Mouse (Mus musculus): ENCODE data around the gene Lsm7.
A peak's percentile ranks its signal among the peaks of the same experiment; 100 is the strongest.

Lsm7 gene

GRCm38 (mm10) chr10:80854913-80855748, at the start of gene Lsm7, which contains the start of gene Sppl2b:
Lsm7 (minus strand) TSS chr10:80855209.
Sppl2b (plus strand) TSS chr10:80855275.
- DNase-seq: peak; percentile 97

- no peak for DNase-seq
These were observed 49.7 kb upstream of the Lsm7 start for GRCm38 (mm10) chr10:80904709-80905108.

GRCm38 (mm10) chr10:80904004-80904693, 49.1 kb upstream of the Lsm7 start:
- no peak for DNase-seq

- DNase-seq: no peak
These were observed 48.3 kb upstream of the Lsm7 start for GRCm38 (mm10) chr10:80903282-80903681.

- DNase-seq: no peak
These were observed 47.4 kb upstream of the Lsm7 start for GRCm38 (mm10) chr10:80902273-80902940.

DNA sequence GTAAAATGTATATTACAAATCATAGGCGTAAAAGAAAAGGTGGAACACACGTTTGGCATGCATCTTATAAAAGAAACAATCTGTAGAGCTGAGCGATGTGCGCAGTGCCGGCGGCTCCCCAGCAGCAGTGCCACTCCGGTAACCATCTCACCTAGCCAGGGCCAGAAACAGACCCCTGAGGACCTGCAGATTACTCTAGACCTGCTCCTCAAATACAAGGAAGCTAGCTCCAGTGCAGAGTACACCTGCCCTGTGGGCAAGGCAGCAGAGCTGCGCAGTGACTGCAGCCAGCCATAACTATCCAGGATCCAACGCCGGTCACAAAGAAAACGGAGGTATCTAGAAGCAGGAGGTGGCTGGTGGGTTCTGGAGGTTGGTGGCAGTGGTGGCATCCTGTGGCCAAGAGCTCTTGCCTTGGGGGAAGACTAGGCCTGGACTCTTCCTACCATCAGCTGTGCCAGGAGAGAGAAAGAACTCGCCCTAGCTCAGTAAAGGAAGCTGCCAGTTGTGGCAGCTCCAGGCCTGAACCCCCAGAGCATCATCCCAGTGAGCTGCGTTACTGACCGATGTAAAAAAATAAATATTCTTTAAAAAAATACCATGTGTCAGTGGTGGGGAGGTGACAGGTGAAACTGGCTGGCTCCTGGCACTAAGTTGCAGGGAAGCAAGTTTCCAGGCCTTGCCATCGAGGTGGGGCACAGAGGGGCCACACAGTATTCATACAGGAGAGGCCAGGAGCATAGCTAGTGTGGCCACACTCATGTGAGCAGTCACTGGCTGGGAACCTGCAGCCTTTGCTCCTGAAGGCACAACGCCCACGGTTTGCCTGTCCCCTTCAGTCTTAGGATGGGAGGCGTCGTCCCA, 46.6 kb upstream of the Lsm7 start:
- DNase-seq: no peak

GRCm38 (mm10) chr10:80900318-80901247, 45.6 kb upstream of the Lsm7 start, which contains the start of gene Timm13:
Timm13 (minus strand) TSS chr10:80900969.
- peak; percentile 98 for DNase-seq

- DNase-seq: no peak
These were observed 44.7 kb upstream of the Lsm7 start for GRCm38 (mm10) chr10:80899591-80900317.

DNA sequence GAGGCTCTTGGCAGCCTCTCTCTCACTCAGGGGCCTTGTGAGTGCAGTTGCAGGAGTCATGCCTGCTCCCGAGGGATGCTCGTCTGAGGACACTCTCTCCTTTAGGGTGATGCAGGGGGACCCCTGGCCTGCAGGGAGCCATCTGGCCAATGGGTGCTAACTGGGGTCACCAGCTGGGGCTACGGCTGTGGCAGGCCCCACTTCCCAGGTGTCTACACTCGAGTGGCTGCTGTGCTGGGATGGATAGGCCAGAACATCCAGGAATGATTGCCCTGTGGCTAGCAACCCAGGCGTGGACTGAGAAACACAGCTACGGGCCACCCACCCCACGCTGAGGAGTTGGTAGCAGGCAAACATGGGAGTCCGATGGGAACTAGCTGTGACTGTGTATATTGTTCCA, 44.1 kb upstream of the Lsm7 start:
- DNase-seq: no peak

DNA sequence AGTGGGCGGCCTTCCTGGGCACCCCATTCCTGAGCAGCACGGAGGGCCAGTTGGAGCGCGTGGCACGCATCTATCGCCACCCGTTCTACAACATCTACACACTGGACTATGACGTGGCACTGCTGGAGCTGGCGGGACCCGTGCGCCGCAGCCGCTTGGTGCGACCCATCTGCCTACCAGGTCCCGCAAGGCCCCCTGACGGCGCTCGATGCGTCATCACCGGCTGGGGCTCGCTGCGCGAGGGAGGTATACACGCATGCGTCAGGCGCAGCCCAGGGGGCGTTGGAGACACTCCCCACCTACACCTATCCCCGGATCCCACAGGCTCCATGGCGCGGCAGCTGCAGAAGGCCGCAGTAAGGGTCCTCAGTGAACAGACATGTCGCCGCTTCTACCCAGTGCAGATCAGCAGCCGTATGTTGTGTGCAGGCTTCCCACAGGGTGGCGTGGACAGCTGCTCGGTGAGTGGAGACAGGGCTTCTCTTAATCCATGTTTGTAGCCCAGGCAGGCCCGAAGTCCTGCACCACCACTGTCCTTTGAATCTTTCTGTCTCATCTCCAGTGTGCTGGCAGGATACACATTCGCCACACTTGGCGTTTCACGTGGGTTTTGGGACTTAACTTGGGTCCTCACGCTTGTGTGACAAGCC, 43.0 kb upstream of the Lsm7 start:
- peak; percentile 37 for DNase-seq

DNA sequence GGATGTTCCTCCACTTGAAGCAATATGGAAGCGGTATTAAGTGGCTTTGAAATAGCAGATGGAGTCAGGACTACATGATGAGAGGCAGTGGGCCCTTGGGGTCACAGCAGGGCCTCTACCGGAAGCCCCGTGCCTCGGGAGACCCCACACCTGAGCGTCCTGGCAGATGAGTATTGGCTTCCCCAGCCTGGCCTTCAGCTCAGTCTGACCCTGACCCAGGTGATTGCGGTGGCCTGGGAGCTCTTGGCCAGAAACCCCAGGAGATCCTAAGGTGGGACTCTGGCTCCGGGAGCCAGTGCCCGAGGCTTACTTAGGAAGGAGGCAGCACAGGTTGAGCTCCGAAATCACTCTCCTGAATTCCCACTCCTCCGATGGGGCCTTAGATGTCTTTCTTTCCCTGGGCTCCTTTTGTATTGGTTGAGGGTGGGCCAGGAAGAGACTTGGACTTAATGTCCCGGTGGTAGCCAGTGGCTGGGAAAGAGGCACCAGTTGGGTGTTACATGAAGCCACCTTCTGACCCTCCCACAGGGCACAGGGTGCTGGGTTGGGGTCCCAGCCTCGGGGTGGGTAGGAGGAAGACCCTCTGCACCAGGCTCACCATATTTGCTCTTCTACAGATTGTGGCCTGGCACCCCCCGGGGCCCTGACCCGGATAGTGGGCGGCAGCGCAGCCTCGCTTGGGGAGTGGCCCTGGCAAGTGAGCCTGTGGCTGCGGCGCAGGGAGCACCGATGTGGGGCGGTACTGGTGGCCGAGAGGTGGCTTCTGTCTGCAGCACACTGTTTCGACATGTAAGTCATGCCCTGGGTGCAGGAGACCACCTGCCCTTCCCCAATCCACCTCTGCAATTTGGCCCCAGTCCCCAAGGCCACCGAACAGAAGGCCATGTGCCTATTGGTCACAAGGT, 41.8 kb upstream of the Lsm7 start:
- no peak for DNase-seq

DNA sequence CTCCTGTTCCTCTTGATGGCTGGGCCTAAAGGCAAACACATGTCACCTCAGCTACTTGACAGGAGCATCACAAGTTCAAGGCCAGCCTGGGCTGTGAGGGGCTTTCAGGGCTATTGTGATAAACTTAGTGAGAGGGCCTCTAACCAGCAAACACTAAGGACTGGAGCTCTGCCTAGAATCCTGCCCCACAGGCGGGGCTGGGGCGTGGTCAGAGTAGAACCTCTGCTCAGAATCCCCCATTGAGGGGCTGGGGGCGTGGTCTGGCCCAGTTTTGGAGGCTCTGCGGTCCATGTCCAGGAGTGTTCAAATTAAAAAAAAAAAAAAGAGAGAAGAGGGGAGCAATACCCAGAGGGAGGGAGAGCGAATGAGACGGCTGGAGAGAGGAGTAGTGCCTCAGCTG, 40.7 kb upstream of the Lsm7 start:
- DNase-seq: no peak

GRCm38 (mm10) chr10:80895100-80895499, 40.1 kb upstream of the Lsm7 start:
- DNase-seq: no peak

DNA sequence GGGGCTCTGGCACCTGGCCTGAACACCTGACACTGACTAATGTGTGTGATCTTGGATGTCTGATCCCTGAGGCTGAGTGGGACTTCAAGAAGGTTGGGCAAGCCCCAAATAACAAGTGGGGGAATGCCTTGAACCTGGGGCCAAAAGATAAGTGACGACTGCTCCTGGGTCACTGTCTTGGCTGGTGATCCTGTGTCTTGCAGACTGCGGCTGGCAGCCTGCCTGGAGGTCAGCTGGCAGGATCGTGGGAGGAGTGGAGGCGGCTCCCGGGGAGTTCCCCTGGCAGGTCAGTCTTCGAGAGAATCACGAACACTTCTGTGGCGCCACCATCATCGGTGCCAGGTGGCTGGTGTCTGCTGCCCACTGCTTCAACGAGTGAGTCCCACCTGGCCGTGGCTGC, 32.2 kb upstream of the Lsm7 start:
- no peak for DNase-seq

- DNase-seq: peak; percentile 88
These were observed 26.3 kb upstream of the Lsm7 start for GRCm38 (mm10) chr10:80881301-80881700.

GRCm38 (mm10) chr10:80880901-80881300, 25.9 kb upstream of the Lsm7 start:
- no peak for DNase-seq

DNA sequence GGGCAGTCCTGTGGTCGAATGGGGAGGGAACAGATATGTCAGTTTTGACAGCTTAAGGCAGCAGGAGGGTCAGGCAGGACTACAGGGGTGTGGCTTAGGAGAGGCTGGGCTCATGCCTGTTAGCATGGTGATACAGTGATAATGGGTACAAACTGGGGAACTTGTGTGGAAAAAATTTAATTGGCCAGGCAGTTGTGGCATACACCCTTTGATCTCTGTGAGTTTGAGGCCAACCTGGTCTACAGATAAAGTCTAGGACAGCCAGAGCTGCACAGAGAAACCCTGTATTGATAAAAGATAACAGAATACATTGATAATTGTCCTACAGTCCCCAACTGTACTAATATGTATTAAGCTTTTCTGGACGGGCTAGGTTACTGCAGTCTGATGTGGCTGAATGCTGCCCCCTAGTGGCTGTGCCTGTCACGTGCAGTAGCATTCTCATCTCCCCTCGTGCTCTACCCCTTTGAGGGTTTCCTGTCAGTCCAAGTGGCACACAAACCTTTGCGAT, 25.2 kb upstream of the Lsm7 start:
- DNase-seq: peak; percentile 88

GRCm38 (mm10) chr10:80876594-80876993, 21.6 kb upstream of the Lsm7 start:
- DNase-seq: no peak

GRCm38 (mm10) chr10:80876028-80876427, 21.0 kb upstream of the Lsm7 start:
- peak; percentile 80 for DNase-seq

Measured in liver (tissue).